Mouse (Mus musculus): ENCODE measurements at regions not wholly inside any gene's neighbourhood (a gene's known extent, or its start where the extent isn't known, plus 50 kb on each side); places are given as distances from the start of the nearest gene placed in this dataset.

DNA sequence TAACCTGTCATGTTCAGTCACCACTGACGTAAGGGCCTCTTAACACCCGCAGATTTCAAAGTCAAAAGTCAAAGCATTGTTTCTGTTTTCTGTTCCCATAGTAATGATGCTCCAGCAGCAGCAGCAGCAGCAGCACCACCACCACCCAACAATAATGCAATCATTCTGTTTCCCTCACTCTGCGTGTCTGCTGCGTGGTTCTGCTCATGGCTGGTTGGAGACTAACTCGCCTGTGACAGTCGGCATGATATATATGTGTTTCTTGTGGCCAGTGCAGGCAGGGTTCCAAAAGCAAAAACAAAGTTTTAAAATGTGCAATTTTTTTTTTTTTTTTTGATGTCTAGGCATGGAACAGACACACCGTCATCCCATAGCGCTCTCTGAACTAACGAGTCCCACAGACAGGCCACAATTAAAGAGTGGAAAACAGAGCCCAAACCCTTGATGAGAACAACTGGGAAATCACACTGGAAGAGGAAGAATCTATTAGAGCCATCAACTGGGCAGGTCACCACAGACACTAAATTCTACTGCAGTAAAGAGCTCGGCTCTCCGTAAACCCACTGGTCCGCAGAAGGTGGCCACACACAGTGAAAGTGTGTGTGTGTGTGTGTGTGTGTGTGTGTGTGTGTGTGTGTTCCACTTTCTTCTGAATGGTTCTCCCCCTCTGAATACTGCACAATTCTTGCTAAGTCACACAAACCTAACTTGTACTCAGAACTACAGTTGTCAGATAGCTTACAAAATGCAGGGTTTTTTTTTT lies 169.0 kb upstream of the Fat1 start:
- no peak overlapping the region for H3K27ac ChIP-seq (replicated peaks)
- WGBS = 78% methylated on average over 12 of the region's 12 CpGs
- no peaks in the 10 kb centered on the region for H3K27me3 ChIP-seq (replicated peaks)
- no peak overlapping the region for H3K9ac ChIP-seq
- no peaks in the 10 kb centered on the region for H3K36me3 ChIP-seq
- no peak for ATAC-seq (ENCODE audit: extremely low read depth, insufficient number of reproducible peaks, low FRiP score, low TSS enrichment)
- H3K9me3 ChIP-seq = no peaks in the 10 kb centered on the region
- no peaks in the 10 kb centered on the region for H3K4me1 ChIP-seq
- no peak overlapping the region for H3K4me3 ChIP-seq
- H3K4me2 ChIP-seq = no peak overlapping the region

DNA sequence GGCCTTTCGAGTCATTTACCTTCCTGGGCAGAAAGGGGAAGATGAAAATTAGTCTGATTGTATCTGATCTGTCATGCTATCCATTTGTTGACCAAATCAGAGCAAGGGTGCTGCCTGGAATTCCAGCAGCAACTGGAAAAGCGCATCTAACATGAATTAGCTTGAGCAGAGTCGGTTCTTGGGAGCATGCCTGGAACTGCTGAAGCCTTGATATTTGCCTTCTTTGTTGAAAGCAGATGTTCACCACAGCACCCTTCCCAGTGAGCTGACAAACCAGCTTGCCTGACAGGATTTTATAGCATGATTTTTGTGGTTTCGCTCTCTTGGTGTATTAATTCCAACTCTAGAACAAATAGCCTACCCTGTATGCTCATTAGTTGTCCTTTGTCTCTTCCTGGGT lies 168.0 kb upstream of the Fat1 start:
- H3K4me3 ChIP-seq = no peak overlapping the region
- H3K4me1 ChIP-seq = no peaks in the 10 kb centered on the region
- no peaks in the 10 kb centered on the region for H3K27me3 ChIP-seq (replicated peaks)
- H3K27ac ChIP-seq (replicated peaks) = no peak overlapping the region
- no peak overlapping the region for H3K9ac ChIP-seq
- H3K4me2 ChIP-seq = no peak overlapping the region
- ATAC-seq (ENCODE audit: extremely low read depth, insufficient number of reproducible peaks, low FRiP score, low TSS enrichment) = no peak
- H3K36me3 ChIP-seq = no peaks in the 10 kb centered on the region
- H3K9me3 ChIP-seq = no peaks in the 10 kb centered on the region
- 70% methylated on average over 4 of the region's 4 CpGs for WGBS

DNA sequence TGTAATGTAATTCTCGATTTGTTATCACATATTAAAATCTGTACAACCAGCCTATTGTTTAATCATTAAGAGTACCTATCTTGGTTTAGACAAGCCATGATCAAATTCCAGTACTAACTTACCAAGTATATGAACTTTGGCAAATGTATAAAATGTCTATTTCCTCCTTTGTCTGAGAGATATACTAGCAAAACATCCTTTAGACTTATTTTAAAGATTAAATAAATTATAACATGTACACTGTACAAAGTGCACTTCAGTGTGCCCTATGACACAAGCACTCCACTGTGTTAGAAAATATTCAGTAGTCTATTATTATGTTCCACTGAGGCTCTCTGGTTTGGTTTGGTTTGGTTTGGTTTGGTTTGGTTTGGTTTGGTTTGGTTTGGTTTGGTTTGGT lies 156.0 kb upstream of the Fat1 start:
- H3K36me3 ChIP-seq = no peaks in the 10 kb centered on the region
- no peaks in the 10 kb centered on the region for H3K27me3 ChIP-seq (replicated peaks)
- H3K27ac ChIP-seq (replicated peaks) = no peak overlapping the region
- no peaks in the 10 kb centered on the region for H3K9me3 ChIP-seq
- no peak overlapping the region for H3K4me2 ChIP-seq
- ATAC-seq (ENCODE audit: extremely low read depth, insufficient number of reproducible peaks, low FRiP score, low TSS enrichment) = no peak
- WGBS = 77% methylated on average over 1 of the region's 1 CpGs
- H3K4me3 ChIP-seq = no peak overlapping the region
- 0 out of 2 replicates have a peak, but pooled peaks cover 3% of the 10 kb centered on the region for H3K4me1 ChIP-seq
- no peak overlapping the region for H3K9ac ChIP-seq

DNA sequence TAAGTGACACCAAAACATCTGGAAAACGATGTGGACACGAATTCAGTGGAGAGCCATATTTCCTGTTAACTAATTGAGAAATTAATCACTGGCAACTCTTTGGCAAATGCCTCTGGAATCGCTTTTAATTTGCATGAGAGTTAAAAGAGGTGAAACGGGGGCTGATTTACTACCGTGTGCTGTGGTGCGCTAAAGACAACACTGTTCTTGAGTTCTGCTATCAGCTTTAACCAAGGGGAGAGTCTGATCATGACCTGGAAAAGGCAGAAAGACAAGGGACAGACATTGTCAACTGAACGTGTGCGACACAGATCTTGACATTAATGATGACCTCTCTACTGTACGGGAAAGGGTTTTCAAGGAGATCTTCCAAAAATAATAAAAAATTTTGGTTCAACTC lies 152.8 kb upstream of the Fat1 start:
- Histone ChIP-seq H3K27me3 (replicated peaks) (no peaks in the 10 kb centered on the region), H3K4me2 (no peak overlapping the region), H3K4me3 (no peak overlapping the region), H3K36me3 (no peaks in the 10 kb centered on the region), H3K27ac (replicated peaks) (no peak overlapping the region), H3K4me1 (0 out of 2 replicates have a peak, but pooled peaks cover 6% of the 10 kb centered on the region), H3K9ac (no peak overlapping the region), H3K9me3 (no peaks in the 10 kb centered on the region)
- WGBS = 79% methylated on average over 9 of the region's 9 CpGs
- no peak for ATAC-seq (ENCODE audit: extremely low read depth, insufficient number of reproducible peaks, low FRiP score, low TSS enrichment)

DNA sequence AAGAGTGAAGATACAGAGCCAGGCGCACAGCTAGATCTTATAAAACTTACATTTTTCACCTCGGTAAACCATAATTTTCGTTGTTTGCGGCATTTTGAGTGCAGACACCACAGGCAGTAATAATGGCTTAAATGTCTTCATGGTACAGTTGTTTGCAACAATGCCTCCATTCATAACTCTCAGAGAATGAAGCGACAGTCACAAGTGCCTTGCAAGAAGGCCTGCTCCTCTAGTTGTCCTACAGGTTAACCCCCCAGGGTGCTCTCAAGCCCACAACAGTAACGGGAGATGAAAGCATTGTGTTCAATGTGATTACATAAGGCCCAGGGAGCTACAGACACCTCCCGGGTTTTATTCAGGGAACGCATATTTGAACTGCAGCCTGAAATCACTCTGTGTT lies 150.1 kb upstream of the Fat1 start:
- Histone ChIP-seq H3K9me3 (no peaks in the 10 kb centered on the region), H3K27me3 (replicated peaks) (no peaks in the 10 kb centered on the region), H3K36me3 (no peaks in the 10 kb centered on the region), H3K4me3 (no peak overlapping the region), H3K4me2 (no peak overlapping the region), H3K27ac (replicated peaks) (no peak overlapping the region), H3K4me1 (0 out of 2 replicates have a peak, but pooled peaks cover 6% of the 10 kb centered on the region), H3K9ac (no peak overlapping the region)
- 78% methylated on average over 8 of the region's 8 CpGs for WGBS
- ATAC-seq (ENCODE audit: extremely low read depth, insufficient number of reproducible peaks, low FRiP score, low TSS enrichment) = no peak

DNA sequence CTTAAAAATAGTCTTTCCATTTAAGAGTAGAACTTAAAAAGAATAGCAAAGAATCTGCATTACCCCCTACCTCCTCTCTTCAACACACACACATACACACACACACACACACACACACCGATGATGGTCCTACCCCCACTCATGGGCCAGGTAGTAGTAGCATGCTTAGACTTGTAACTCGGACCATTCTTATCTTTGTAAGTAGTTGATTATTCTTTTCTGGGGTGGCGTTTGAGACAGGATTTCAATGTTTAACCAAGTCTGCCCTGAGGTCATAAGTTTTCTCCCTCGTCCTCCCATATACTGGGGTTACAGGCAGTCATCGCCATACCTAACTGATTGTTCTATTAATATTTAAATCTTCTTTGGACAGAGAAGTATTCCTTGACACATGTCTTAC lies 148.5 kb upstream of the Fat1 start:
- no peak overlapping the region for H3K4me2 ChIP-seq
- H3K9me3 ChIP-seq = 0 out of 2 replicates have a peak, but pooled peaks cover 6% of the 10 kb centered on the region
- H3K36me3 ChIP-seq = no peaks in the 10 kb centered on the region
- no peak overlapping the region for H3K9ac ChIP-seq
- 53% methylated on average over 5 of the region's 5 CpGs for WGBS
- 0 out of 2 replicates have a peak, but pooled peaks cover 3% of the 10 kb centered on the region for H3K4me1 ChIP-seq
- no peak overlapping the region for H3K27ac ChIP-seq (replicated peaks)
- no peak overlapping the region for H3K4me3 ChIP-seq
- no peaks in the 10 kb centered on the region for H3K27me3 ChIP-seq (replicated peaks)
- ATAC-seq (ENCODE audit: extremely low read depth, insufficient number of reproducible peaks, low FRiP score, low TSS enrichment) = no peak

DNA sequence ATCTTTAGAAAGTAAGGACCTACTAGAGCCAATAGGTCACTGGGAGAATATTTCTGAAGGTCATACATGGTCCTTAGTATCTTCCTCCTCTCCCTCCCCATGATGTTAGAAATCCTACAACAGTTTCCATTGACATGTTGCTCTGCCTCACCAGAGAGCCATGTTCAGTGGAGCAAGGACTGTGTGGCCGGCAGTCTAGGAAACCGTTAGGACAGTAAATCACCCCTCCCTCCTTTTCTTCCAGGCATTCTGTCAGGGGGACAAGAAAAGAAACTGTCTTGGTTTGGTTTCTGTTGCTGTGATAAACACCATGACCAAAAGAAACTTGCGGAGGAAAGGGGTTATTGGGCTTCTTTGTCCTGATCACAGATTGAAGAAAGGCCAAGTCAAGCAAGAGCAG lies 147.0 kb upstream of the Fat1 start:
- Histone ChIP-seq H3K9me3 (0 out of 2 replicates have a peak, but pooled peaks cover 6% of the 10 kb centered on the region), H3K9ac (no peak overlapping the region), H3K27ac (replicated peaks) (no peak overlapping the region), H3K4me3 (no peak overlapping the region), H3K27me3 (replicated peaks) (no peaks in the 10 kb centered on the region), H3K36me3 (no peaks in the 10 kb centered on the region), H3K4me2 (no peak overlapping the region), H3K4me1 (0 out of 2 replicates have a peak, but pooled peaks cover 3% of the 10 kb centered on the region)
- ATAC-seq (ENCODE audit: extremely low read depth, insufficient number of reproducible peaks, low FRiP score, low TSS enrichment) = no peak
- 85% methylated on average over 3 of the region's 3 CpGs for whole genome bisulfite sequencing

DNA sequence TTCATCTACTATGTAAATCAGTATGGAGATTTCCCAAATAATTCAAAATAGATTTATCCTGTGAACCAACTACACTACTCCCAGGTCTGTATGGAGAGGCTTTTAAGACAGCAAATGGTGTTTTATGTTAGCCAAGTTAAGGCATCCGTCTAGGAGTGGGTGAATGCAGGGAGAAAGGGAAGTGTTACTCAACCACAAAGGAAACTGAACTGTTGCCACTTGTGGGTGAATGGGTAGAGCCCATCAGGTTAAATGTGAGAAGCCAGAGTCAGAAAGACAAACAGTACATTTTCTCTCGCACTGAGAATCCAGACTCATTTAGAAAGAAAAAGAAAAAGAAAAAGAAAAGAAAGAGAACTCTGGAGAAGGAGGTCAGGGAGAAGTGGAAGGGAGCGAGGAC lies 135.7 kb upstream of the Fat1 start:
- Histone ChIP-seq H3K27me3 (replicated peaks) (no peaks in the 10 kb centered on the region), H3K4me1 (peaks cover 21% of the 10 kb centered on the region), H3K9me3 (no peaks in the 10 kb centered on the region; the same call in 1 of the 2 replicates), H3K27ac (replicated peaks) (no peak overlapping the region), H3K9ac (no peak overlapping the region), H3K36me3 (no peaks in the 10 kb centered on the region), H3K4me3 (no peak overlapping the region), H3K4me2 (no peak overlapping the region)
- no peak for ATAC-seq (ENCODE audit: extremely low read depth, insufficient number of reproducible peaks, low FRiP score, low TSS enrichment)
- 70% methylated on average over 3 of the region's 3 CpGs for WGBS

DNA sequence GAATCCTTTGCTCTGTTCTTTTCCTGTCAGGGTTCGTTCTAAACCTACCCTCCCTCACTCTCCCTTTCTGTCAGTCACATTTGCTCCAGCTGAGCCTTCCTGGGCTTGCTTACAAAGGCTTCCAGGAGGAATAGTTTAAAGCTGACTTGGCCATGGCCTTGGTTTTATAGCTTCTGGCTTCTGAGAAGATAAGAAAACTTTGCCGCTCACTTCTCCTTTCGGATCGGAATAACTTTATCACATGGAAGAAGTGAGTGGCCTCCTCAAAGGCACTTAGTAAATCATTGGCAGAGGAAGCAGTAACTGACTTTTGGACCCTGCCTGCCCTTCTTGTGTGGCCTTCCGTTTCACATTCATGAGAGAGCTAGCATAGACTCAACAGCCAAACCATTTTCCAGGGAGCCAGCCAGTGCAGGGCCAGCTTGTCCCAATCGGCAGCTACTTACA lies 134.4 kb upstream of the Fat1 start:
- Histone ChIP-seq H3K4me1 (peaks cover 21% of the 10 kb centered on the region), H3K4me3 (no peak overlapping the region), H3K4me2 (peak overlapping the region; percentile 7; the same call in 1 of the 2 replicates), H3K27ac (replicated peaks) (peak overlapping the region; percentile 53; the same call in 1 of the 2 replicates), H3K9me3 (no peaks in the 10 kb centered on the region), H3K36me3 (no peaks in the 10 kb centered on the region), H3K27me3 (replicated peaks) (no peaks in the 10 kb centered on the region), H3K9ac (no peak overlapping the region)
- ATAC-seq (ENCODE audit: extremely low read depth, insufficient number of reproducible peaks, low FRiP score, low TSS enrichment) = no peak
- WGBS = 14% methylated on average over 6 of the region's 6 CpGs

DNA sequence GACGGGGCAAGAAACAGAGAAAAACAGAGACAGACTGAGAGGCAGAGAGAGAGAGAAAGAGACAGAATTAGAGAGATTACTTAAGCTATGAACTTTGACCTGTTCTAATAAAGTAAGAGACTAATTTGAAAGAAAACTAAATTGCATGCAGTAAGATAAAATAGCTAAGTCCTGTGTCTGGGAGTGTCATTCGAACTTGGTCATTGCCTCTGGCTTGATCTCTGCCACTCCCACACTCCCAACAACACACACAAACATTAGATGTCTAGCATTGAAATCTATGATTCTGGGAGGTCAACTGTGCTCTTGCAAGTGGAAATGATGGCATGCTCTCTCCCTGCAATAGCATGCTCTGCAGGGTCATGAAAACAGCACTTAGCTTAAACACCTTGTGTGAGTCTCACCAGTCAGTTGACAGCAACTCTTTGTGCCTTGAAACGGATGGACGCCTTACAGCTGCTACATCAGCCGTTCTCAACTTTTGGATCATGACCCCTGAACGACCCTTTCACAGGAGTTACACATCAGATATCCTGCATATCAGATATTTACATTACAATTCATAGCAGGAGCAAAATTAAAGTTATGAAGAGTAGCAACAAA lies 133.5 kb upstream of the Fat1 start:
- ATAC-seq (ENCODE audit: extremely low read depth, insufficient number of reproducible peaks, low FRiP score, low TSS enrichment) = no peak
- WGBS = 43% methylated on average over 6 of the region's 6 CpGs
- H3K36me3 ChIP-seq = no peaks in the 10 kb centered on the region
- no peaks in the 10 kb centered on the region for H3K9me3 ChIP-seq
- H3K27me3 ChIP-seq (replicated peaks) = no peaks in the 10 kb centered on the region
- no peak overlapping the region for H3K9ac ChIP-seq
- 0 out of 2 replicates have a peak overlapping the region, but pooled peaks have one; percentile 4 for H3K27ac ChIP-seq (replicated peaks)
- H3K4me3 ChIP-seq = no peak overlapping the region
- H3K4me1 ChIP-seq = peaks cover 21% of the 10 kb centered on the region
- H3K4me2 ChIP-seq = peak overlapping the region; percentile 2; the same call in 1 of the 2 replicates

DNA sequence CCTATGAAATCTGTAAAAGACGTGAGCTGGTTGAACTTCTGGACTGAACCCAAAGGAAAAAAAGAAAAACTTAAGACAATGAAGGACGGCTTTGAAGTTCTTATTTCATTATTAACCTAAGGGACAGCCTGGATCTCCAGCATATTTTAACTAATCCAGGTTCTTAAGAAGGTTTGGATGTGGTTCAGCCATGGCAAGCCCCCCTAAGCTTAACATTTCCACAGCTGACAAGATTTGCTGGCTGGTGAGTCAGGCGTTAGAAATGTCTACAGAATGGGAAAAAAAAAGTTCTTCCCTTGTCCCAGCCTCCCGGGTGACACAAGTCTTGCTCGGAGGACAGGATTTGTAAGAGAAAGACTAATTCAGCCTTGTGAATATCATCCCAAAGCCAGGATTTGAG lies 132.9 kb upstream of the Fat1 start:
- no peak for ATAC-seq (ENCODE audit: extremely low read depth, insufficient number of reproducible peaks, low FRiP score, low TSS enrichment)
- 39% methylated on average over 5 of the region's 5 CpGs for WGBS
- H3K9ac ChIP-seq = no peak overlapping the region

More for the DNA sequence above, 132.9 kb upstream of the Fat1 start:
- no peak overlapping the region for H3K4me3 ChIP-seq
- no peaks in the 10 kb centered on the region for H3K27me3 ChIP-seq (replicated peaks)
- H3K4me2 ChIP-seq = peak overlapping the region; percentile 2; the same call in 1 of the 2 replicates
- H3K4me1 ChIP-seq = peaks cover 21% of the 10 kb centered on the region
- H3K36me3 ChIP-seq = no peaks in the 10 kb centered on the region
- H3K27ac ChIP-seq (replicated peaks) = no peak overlapping the region
- H3K9me3 ChIP-seq = no peaks in the 10 kb centered on the region
